Mouse (Mus musculus) heart, postnatal 14 days (tissue): ENCODE data around the gene Ccdc86. TPM values are rescaled to one million over a fixed set of nuclear protein-coding genes. Genes with fewer than 3 reads are reported as not detected.
A peak's percentile ranks its signal among the peaks of the same experiment; 100 is the strongest.

ENCODE experiments used
- DNase-seq, 2 experiments: peaks; one replicate each; pipeline ENCODE4 v3.0.0; 2021 to 2022
- intact Hi-C: fragments of 180-260 bp; cut with DNase I; formaldehyde crosslinking; loops from one replicate; pipeline ENCODE4 v1.15.1; 2025
- total RNA-seq, 2 experiments: library from RNA; stranded (reverse); gene quantifications; 2 replicates each; pipeline ENCODE4 v1.2.3; 2021

Gene Ccdc86
- total RNA-seq, 2 experiments from 2014 or later, result 5.3 to 6.4 TPM

DNA sequence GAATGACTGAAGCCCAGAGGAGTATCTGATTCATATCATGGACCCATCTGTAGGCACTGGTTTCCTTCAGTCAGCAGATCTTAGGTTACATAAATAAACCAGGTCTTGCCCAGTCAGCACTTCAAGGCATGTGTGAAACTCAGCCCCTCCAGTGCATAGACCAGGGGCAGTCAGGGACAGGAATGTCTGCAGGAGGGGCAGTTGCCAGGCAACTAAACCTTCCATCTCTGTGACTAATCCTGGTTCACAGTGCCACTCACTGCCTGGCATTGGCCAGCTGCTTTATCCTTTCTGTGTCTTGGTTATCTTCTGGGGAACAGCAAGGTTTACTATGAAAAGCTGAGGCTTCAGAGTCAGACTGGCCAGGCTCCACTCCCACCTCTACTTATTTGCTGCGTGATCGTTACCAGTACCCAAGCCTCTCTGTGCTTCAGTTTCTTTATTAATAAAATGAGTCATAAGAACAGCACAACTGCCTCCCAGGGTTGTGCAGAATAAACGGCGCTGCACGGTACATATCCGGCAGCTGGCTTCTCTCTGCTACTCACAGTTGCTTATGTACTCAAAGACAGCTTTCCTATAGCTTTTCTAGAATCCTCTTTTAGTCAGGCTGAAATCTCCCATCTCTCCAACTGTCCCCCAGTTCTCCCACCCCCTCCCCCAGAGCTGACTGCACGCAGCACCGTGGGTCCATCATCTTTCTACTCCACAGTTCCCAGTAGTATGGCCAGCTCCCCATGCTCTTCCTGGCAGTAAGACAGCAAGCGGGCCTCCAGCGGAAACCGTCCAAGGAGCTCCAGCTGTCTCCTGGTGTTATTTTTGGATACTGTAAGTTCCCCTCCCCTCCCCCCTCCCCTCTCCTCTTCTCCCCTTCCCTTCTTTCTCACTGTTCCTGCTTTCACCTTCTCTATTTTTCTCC is 3.2 kb upstream of the Ccdc86 start:
- intact Hi-C loops, result no loop called here
- peak; percentile 58 to 72 for DNase-seq

DNA sequence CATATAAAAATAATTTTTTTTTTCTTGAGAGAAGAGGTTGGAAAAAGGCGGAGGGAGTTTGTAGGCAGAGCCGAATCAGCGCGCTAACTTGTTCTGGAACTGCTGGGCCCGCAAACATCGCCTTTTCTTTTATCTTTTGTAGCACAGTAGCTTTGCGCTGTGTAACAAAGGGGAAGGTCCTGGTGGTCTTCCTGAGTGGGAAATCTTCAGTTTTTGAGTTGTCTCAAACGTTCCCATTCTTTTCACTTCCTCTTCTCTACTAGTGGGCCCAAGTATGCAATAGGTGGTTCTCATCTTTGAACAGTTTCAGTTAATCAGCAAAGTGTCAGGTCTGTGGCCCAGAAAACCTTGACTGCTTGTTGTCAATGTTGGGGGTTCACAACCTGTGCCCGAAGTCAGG is 492 bp upstream of the Ccdc86 start:
- no peak for DNase-seq
- intact Hi-C loops, result loop anchor here (5.0 kb wide), 1 partner anchor 52 kb away; the partner anchor contains the start of gene Prpf19

DNA sequence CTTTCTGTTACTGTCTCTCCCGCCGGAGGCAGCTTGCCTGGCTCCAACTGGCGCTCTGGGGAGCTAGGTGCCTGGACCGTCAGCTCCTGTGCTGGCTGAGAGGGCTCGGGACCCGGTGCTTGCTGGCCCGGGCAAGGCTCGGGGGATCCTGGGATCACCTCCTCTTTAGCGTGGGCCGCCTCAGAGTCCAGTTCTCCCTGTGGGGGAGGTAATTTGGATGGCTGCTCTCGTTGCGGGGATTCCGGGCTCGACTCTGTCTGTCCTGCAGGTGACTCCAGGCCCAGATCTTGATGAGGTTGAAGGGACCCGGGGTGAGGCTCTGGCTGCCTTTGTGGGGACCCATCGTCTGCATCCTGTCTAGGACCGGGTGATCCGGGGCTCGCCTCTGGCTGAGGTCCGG is 650 bp downstream of the Ccdc86 start:
- intact Hi-C loops, result loop anchor here (5.0 kb wide), 1 partner anchor 51 kb away; the partner anchor contains the start of gene Prpf19
- DNase-seq, result no peak

DNA sequence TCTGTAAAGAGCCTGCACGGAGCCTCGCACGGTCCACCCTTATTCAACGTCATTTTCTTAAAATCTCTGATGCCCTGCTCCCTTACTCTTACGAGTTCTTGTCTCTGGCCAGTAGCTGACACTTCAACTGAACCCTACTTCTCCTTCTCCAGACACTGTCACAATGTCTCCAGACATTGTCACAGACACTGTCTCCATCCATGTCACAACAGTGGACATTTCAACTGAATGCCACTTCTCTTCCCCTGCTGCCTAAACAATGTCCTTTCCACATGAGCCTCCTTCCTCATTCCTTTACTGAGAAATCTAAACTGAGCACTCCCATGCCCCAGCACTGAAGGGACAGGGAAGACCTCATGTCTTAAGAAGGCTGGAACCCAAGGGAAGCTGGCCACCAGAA is 1.8 kb downstream of the Ccdc86 start:
- intact Hi-C loops, result loop anchor here (5.0 kb wide), 1 partner anchor 50 kb away; the partner anchor contains the start of gene Prpf19
- DNase-seq, result no peak

DNA sequence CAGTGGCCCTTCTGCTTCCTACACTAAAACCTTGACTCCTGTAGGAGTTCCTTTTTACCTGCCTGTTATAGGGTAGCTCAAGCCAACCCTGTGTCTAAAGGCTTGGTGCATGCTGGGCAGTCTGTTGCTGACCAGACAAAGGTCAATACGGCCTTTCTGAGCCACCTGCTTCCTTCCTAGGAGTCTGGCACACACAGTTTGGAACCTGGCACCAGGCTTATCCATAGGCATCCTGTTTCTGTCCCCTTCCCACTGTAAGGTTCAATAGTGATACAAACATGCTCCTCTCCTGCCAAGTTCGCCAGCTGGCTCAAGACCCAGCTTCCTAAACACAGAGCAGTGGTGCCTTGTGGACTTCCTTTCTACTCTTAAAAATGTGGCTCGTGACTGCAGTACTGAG is 2.6 kb downstream of the Ccdc86 start:
- no peak for DNase-seq
- intact Hi-C loops, result loop anchor here (5.0 kb wide), 1 partner anchor 49 kb away; the partner anchor contains the start of gene Prpf19

DNA sequence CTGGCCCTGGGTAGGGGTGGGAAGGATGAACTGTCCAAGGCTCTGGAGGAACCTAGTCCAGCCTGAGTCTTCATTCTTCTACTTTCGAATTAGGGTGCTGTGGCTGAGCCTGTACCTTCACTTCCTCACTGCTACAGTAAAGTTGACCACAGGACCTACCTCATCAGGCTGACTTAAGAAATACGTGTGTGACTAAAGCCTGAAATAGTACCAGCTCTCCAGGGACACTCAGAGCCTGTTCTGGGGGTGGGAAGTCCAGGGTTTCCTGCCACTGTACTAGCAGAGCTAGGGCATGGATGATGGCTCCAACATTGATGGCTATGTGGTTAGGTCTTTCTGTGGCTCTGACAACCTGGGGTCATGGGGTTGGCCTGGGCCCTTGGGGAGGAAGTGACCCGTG is 5.1 kb downstream of the Ccdc86 start:
- no peak for DNase-seq
- intact Hi-C loops, result no loop called here

DNA sequence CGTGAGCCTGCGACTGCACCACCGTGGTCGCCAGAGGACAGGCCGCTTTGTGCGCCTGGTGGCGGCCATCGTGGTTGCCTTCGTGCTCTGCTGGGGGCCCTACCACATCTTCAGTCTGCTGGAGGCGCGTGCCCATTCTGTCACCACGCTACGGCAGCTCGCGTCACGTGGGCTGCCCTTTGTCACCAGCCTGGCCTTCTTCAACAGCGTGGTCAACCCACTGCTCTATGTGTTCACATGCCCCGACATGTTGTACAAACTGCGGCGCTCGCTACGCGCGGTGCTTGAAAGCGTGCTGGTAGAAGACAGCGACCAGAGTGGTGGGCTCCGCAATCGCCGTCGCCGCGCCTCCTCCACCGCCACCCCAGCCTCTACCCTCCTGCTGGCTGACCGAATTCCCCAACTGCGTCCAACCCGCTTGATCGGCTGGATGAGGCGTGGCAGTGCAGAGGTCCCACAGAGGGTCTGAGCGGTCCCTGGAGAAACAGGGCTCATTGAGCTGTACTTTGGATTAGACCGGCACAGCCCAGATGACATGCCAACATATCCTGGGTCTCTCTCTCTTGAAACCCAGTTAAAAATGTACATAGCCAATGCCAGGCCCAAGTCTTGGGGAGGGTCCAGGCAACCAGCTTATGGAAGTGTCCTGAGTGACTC is 8.1 kb downstream of the Ccdc86 start:
- no peak for DNase-seq
- intact Hi-C loops, result no loop called here

DNA sequence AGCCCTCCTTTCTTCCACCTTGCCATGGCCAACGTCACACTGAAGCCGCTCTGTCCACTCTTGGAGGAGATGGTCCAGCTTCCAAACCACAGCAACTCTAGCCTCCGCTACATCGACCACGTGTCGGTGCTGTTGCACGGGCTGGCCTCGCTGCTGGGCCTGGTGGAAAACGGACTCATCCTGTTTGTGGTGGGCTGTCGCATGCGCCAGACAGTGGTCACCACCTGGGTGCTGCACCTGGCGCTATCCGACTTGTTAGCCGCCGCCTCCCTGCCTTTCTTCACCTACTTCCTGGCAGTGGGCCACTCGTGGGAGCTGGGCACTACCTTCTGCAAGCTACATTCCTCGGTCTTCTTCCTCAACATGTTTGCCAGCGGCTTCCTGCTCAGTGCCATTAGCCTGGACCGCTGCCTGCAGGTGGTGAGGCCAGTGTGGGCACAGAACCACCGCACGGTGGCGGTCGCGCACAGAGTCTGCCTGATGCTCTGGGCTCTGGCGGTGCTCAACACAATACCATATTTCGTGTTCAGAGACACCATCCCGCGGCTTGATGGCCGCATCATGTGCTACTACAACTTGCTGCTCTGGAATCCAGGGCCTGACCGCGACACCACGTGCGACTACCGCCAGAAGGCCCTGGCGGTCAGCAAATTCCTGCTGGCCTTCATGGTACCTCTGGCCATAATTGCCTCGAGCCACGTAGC is 8.8 kb downstream of the Ccdc86 start:
- peak; percentile 58 to 70 for DNase-seq
- intact Hi-C loops, result no loop called here

DNA sequence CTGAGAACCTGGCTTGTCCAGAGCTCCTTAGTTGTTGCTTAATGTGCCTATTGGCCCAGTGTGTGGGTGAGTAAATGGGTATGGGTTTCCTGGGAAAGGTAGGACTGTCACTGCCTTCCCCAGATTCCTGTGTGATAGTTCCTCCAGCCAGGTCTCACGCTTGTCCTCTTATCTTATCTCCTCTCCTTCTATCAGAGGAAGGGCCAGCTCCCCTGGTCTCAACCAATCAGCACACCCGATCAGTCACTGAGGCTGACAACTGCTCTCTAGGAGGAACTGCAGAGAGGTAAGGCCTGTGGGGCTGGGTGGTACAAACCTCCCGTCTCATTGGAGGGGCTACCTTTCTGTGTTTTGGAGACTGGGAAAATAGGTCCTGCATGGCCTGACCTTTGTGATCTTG is 10.3 kb downstream of the Ccdc86 start:
- DNase-seq, result no peak
- intact Hi-C loops, result no loop called here

DNA sequence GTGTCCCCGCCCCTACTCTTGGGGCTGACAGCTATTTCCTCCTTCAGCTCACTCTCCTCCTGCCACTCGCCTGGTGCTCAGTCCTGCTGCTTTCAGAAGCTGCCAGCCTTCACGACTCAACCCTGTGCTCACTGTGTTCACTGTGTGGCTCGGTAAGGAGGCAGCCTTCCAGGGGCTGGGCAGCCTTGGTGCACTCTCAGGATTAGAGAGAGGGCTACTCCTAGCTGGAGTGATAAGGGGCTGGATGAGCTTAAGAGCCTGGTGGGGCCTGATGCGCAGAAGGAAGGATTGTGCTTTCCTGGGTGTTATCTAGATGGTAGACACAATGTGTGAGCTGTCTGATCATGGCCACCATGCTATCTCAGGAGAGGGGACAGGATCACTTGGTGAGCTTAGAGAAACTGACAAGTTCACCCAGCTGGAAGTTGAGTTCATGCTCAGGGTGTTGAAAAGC is 11.9 kb downstream of the Ccdc86 start, which contains the start of gene Ptgdr2:
Gene Ptgdr2 (plus strand): TSS at position 51 of the 454 bp plus-strand sequence.
- intact Hi-C loops, result no loop called here
- DNase-seq, result no peak

DNA sequence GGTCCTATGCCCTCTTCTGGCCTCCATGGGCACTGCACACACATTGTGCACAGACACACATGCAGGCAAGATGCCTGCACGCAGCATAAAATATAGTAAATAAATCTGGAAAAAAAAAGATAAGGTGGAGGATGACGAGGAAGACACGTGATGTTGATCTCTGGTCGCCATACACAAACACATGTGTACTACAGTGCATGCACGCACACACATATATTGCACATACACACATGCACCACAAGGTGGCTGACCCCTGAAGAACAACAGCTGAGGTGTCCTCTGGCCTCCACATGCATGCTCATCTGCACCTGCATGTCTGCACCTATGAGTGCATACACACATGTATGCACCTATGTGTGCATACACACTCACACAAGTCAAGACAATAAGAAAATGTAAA is 13.0 kb downstream of the Ccdc86 start:
- intact Hi-C loops, result no loop called here
- DNase-seq, result no peak

DNA sequence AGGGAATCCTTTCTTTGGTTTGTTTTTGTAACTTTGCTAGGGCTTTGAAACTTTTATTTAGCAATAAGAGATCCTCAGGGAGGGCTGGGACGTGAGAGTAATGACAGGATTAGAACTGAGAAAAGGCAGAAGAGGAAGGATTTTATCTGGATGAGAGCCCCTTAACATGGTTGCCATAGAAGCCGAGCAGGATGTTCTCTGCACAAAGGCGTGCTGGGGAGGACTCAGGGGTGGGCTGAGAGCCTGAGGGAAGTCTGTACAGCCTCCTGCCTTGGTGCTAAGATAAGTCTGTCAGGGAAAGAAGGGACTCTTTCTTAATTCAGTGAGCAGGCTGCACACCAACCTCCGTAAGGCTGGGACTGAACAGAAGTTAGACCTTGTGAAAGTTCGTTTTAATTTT is 14.0 kb downstream of the Ccdc86 start:
- DNase-seq, result no peak
- intact Hi-C loops, result no loop called here

DNA sequence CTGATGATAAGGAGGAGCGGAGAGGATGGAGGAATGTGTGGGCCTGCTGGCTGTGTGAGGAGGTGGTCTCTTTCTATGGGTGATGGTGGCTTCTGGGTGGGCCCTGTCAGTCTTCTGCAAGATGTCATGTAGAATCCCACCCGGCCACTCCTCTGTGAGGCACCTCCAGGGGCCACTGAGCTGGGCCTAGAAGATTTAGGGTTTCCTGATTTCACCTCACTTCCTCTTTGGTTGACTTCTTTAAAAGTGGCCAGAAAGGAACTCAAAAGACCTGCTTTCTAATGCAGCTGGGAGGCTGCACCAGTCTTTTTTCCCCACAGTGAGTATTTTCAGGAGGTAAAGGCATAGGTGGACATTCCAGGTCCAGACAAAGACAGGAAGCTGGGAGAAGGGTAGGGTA is 18.4 kb downstream of the Ccdc86 start:
- intact Hi-C loops, result no loop called here
- no peak for DNase-seq

DNA sequence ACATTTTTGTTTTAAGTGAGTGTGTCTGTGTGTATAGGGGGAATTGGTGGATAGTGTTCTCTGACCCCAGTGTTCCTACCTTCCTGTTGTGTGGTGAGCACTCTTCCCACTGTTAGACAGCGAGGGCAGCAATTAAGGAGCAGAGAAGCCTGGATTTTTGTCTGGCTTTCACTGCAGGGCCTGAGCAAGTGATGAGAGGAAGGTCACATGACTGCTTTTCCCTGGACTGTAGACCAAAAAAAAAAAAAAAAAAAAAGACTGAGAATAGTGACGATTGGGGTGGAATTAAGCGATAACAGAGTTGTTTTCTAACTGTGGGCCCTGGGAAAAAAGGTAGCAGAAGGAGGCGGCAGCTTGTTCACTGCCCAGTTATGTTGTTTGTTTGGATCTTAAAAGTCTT is 22.4 kb downstream of the Ccdc86 start:
- intact Hi-C loops, result no loop called here
- DNase-seq, result no peak

DNA sequence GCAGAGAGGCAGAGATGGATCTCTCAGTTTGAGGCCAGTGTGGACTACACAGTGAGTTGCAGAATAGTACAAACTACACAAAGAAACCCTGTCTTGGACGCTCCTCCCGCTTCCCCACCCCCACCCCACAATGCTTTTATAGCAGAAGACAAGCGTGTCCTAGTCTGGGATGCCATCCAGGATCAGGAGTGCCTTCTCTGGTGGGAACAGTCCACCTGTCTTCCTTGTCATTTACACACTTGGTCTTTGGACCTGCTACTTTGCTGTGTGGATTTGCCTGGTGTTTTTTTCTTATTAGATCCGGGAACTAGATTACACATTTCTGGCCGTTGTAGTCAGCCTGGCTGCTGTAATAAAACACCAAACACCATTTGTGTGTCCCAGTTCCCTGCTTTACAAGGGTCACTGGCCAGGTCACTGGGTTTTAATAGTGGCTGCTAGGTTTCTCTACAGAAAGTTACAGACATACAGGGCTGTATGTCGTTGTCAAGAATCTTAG is 22.9 kb downstream of the Ccdc86 start:
- no peak for DNase-seq
- intact Hi-C loops, result no loop called here

DNA sequence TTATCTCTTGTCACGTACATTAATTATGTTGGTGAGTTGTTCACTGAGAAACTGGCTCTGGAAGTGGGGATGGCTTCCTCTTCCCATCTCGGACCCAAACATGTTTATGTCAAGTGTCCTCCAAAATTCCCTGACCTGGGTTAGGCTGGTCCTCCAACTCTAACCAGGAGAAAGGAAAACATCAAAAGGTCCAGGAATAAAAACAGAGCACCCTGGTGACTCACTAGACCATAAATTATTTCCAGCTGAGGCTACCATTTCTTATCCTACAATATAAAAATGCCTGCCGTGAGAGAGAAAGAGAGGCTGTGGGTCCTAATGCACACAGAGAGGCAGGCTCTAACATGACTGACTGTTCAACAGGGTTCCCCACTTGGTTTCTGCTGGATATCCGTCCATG is 24.8 kb downstream of the Ccdc86 start:
- DNase-seq, result no peak
- intact Hi-C loops, result no loop called here

DNA sequence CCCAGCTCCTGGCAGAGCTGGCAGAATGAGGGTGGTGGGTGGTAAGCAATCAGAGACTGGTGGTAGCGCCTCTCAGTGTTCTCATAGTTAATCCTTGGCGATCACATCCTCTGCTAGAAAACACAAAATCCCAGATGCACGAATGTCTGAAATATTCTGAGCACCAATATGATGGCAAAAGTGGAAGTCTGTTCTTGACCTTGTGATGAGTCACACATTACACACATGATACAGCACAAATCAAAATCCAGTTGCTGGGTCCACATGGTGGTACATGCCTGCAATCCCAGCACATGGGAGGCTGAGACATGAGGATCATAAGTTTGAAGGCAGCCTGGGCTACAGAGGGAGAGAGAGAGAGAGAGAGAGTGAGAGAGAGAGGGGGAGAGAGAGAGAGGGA is 28.0 kb downstream of the Ccdc86 start:
- intact Hi-C loops, result no loop called here
- no peak for DNase-seq

DNA sequence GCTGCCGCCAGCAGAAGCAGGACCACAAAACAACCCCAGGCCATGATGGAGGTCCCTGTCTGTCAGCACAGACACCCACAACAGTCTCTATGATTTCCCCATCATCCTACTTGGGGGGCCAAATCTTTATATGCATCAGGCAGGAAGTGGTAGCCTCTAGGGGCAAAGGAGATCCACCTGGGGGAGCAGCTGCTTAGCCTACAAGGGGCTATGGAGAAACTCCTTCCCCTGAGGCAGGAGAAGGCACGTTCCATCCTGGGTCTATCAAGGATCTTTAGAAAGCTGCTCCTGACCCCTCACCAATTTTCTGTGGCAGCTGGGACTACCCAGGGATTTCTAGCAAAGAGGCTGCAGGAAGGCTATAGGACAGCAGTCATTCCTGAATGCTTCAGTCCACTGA is 28.5 kb downstream of the Ccdc86 start, which contains the start of gene Zp1:
Gene Zp1 (minus strand): TSS at position 101 of the 400 bp plus-strand sequence.
- intact Hi-C loops, result no loop called here
- DNase-seq, result no peak

DNA sequence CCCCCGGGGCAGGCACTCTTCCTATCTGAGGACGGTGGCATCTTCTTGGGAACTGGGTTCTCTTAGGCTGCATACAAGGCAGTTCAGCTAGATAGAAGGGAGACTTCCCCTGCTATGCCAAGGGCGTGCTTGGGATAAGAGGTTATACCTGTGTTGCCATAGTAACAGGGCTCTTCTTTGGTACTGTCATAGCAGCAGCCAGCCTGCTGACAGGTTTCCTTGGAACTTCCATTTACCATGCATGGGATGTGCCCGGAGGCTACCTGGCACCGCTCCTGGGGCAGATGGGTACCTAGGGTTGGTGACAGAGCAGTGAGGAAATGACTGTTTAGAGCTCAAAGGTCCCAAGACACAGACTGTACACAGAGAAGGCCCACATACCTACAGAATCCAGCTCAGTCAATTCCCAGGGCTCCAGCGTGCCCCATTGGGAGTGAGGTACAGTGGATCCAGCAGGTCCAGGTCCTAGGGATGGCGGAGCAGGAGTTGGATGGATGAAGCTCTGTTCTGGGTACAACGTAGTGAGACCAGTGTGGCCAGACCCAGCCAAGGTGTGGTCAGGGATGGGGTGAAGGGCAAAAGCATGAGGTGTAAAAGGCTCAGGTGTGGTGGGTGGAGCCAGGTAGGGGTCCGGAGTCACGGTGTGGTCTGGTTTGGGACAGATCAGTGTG is 30.6 kb downstream of the Ccdc86 start:
- DNase-seq, result no peak
- intact Hi-C loops, result no loop called here

DNA sequence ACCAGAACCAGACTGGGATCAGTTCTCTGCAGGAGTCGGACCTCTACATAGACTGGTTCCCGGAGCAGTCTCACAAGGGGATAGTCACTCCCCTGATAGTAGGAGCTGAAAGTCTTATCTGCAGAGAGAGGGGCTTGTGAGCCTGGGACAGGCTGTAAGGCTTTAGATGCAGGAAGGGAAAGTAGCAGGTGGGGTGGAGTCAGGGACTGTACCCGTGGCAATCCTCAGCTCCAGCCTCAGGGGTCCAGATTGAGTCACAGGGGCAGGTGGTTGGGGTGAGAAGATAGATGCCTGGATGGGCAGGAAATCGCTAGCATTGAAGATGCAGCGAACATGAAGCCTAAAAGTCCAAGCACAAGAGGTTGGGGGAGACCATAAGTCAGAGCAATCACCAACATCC is 32.6 kb downstream of the Ccdc86 start:
- no peak for DNase-seq
- intact Hi-C loops, result no loop called here
